Mouse (Mus musculus) heart, adult 2 months (tissue): ENCODE results near the gene Spata45. TPM values are rescaled to one million over a fixed set of nuclear protein-coding genes. Genes with fewer than 3 reads are reported as not detected.
A peak's percentile ranks its signal among the peaks of the same experiment; 100 is the strongest.

Experiments used
- DNase-seq, 2 experiments: peaks; one replicate each; pipeline ENCODE4 v3.0.0; 2021
- H3K27ac ChIP-seq: fragments of 200-600 bp; 2 replicates; pipeline ENCODE4 v1.8.1; 2022
- H3K27me3 ChIP-seq: fragments of 200-500 bp; 2 replicates; pipeline ENCODE4 v1.6.1; 2012; ENCODE audit warnings: mild to moderate bottlenecking, low read length, inconsistent platforms, mixed read lengths; ENCODE audit not compliant: control insufficient read depth, insufficient read depth
- H3K36me3 ChIP-seq: fragments of 200-500 bp; 2 replicates; pipeline ENCODE4 v1.6.1; 2012; ENCODE audit warnings: low read length, inconsistent platforms; ENCODE audit not compliant: control insufficient read depth, insufficient read depth
- H3K4me1 ChIP-seq: fragments of 200-500 bp; 2 replicates; pipeline ENCODE4 v1.6.1; 2011; ENCODE audit warnings: low read length; ENCODE audit not compliant: control insufficient read depth, insufficient read depth
- H3K4me3 ChIP-seq: fragments of 200-600 bp; 2 replicates; pipeline ENCODE4 v1.8.1; 2022
- H3K79me2 ChIP-seq: fragments of 200-500 bp; replicated peaks from 2 replicates; pipeline ENCODE4 v1.6.1; 2012; ENCODE audit warnings: mild to moderate bottlenecking, inconsistent platforms, low read length, moderate library complexity, mixed read lengths; ENCODE audit not compliant: control insufficient read depth, insufficient read depth
- H3K9ac ChIP-seq: fragments of 200-500 bp; 2 replicates; pipeline ENCODE4 v1.6.1; 2012; ENCODE audit warnings: low read depth, mild to moderate bottlenecking, control low read depth, inconsistent platforms, low read length, mixed read lengths
- CTCF ChIP-seq: fragments of 200-600 bp; IDR thresholded peaks from 2 replicates; pipeline ENCODE4 v1.8.1; 2022; ENCODE audit warnings: antibody characterized with exemption, mild to moderate bottlenecking, moderate library complexity
- EP300 ChIP-seq: fragments of 200-500 bp; IDR thresholded peaks from 2 replicates; pipeline ENCODE4 v1.6.1; 2011; ENCODE audit warnings: low read depth, low read length, control low read depth; ENCODE audit not compliant: insufficient read depth
- POLR2A ChIP-seq: fragments of 200-500 bp; IDR thresholded peaks from 2 replicates; pipeline ENCODE4 v1.6.1; 2011; ENCODE audit warnings: mild to moderate bottlenecking, low read depth, low read length, control low read depth; ENCODE audit not compliant: insufficient read depth
- WGBS: fragments of 180-500 bp; shearing (Covaris S2); methylation state at CpG from one replicate; pipeline ENCODE4 v1.1.7; 2018; 5-methylcytosine and 5-hydroxymethylcytosine counted together
- intact Hi-C: fragments of 180-260 bp; cut with DNase I; formaldehyde crosslinking; loops from one replicate; pipeline ENCODE4 v1.15.1; 2025
- polyA plus RNA-seq: library from polyadenylated mRNA; depleted of rRNA; stranded (reverse); fragments of >200 nt; gene quantifications from 2 replicates; pipeline ENCODE4 v1.2.3, GENCODE M21; 2012
- total RNA-seq, 2 experiments: library from RNA; stranded (reverse); gene quantifications; 2 replicates each; pipeline ENCODE4 v1.2.3; 2021

The Spata45 gene
- total and polyA plus RNA-seq, 3 experiments, result not detected

DNA sequence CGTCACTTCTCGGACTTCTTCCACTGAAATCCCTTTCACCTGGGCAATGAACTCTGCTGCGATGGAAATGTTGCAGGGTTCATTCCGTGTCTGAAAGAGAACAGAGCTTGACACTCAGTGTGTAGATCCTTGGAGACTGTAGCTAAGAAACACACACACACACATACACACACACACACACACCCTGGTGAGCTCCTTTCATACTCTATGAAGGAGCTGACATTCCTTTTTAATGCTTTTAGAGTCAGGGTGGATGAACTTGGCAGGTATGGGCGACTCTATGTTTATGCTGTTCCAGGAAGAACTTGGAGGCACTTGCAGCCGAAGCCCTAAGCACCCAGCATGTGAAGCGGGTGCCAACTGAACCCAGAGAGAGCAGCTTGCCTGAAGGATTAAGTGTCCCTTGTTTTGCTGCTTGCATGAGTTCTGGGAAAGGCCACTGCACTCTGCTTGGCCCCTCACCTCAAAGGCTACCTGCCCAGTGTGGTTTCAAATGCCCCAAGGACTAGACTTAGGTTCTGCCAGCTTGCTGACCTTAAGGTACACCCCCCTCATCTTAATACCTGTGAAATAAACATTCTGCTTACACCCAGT lies 9.9 kb downstream of the Spata45 start:
- TF ChIP-seq EP300 (no peak), CTCF (no peak), POLR2A (no peak)
- WGBS, result 72% methylated on average over 7 of the region's 7 CpGs
- Histone ChIP-seq H3K27me3 (no peaks in the 10 kb centered on the region), H3K27ac (no peak overlapping the region), H3K9ac (no peak overlapping the region), H3K79me2 (no peaks in the 10 kb centered on the region), H3K36me3 (no peaks in the 10 kb centered on the region), H3K4me1 (no peaks in the 10 kb centered on the region), H3K4me3 (no peak overlapping the region)
- no peak for DNase-seq
- intact Hi-C loops, result no loop called here

DNA sequence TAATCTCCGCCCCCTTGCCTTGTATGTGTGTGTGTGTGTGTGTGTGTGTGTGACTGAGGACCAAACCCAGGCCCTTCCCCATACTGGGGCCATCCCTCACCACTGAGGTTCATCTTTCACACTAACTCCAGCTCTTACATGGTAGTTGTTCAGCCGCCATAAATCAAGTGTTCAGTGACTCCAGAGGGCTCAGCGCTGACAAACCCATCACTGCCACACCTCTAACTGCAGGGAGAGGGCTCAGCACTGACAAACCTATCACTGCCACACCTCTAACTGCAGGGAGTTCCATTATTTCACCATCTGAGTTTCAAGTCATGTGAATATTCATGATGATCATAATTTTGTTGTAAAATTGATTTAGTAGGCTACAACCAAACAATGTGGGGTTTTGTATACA lies 17.1 kb downstream of the Spata45 start:
- WGBS, result 78% methylated on average over 3 of the region's 3 CpGs
- Histone ChIP-seq H3K4me1 (no peaks in the 10 kb centered on the region), H3K4me3 (no peak overlapping the region), H3K27ac (no peak overlapping the region), H3K9ac (no peak overlapping the region), H3K36me3 (no peaks in the 10 kb centered on the region), H3K79me2 (no peaks in the 10 kb centered on the region), H3K27me3 (no peaks in the 10 kb centered on the region)
- DNase-seq, result no peak
- intact Hi-C loops, result no loop called here
- TF ChIP-seq POLR2A (no peak), EP300 (no peak), CTCF (no peak)

DNA sequence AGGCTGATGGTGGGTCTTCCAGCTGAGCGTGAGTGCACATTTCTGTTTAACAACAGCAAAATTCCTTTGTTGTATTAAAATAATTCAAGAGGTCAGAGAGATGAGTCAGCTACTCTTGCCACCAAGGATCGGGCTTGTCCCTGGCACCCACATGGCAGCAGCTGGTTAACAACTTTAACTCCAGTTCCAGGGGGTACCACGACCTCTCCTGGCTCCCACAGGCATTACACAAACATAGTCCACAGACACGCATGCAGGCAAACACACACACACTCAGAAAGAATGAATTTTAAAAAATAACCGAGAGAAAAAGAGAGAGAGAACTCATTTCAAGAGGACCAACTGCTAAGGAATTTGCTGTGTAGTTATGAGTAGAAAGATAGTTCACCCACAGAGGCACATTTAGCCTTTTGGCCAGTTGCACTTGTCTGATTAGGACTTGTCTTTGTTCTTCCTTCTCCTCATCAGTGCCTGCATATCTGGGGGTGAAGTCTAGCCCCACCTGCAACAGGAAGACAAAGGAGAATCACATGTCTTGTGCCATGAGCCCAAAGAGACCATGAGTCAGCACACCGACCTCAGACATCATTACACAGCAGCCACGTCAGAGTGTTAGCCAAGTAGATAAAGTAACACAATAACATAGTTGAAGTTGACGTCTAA lies 18.6 kb downstream of the Spata45 start:
- Histone ChIP-seq H3K36me3 (no peaks in the 10 kb centered on the region), H3K79me2 (no peaks in the 10 kb centered on the region), H3K27me3 (no peaks in the 10 kb centered on the region), H3K4me1 (no peaks in the 10 kb centered on the region), H3K27ac (no peak overlapping the region), H3K4me3 (no peak overlapping the region), H3K9ac (no peak overlapping the region)
- DNase-seq, result no peak
- 0 out of 2 replicates have a peak, but pooled peaks have one; percentile 17 for TF ChIP-seq CTCF
- no peak for TF ChIP-seq EP300
- no peak for TF ChIP-seq POLR2A
- WGBS, result 62% methylated on average over 8 of the region's 8 CpGs
- intact Hi-C loops, result no loop called here

DNA sequence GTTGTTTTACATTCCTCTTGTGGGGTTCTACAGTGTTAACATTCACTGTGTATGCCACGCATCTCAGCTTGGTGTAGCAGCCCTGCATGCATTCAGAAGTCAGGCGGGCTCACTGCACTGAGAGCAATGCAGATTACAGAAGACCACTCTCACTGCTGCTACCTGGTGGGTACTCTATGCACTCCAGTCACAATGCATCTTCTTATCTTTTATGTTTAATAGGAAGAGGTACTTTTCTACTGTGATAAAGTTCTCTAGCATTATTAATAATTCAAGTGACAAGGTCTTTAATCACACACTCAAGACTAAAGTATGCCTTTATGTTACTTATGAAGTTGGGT lies 19.1 kb downstream of the Spata45 start:
- Histone ChIP-seq H3K4me1 (no peaks in the 10 kb centered on the region), H3K9ac (no peak overlapping the region), H3K79me2 (no peaks in the 10 kb centered on the region), H3K27ac (no peak overlapping the region), H3K27me3 (no peaks in the 10 kb centered on the region), H3K36me3 (no peaks in the 10 kb centered on the region), H3K4me3 (no peak overlapping the region)
- intact Hi-C loops, result no loop called here
- 81% methylated on average over 2 of the region's 2 CpGs for WGBS
- DNase-seq, result no peak
- TF ChIP-seq CTCF (no peak), POLR2A (no peak), EP300 (no peak)

DNA sequence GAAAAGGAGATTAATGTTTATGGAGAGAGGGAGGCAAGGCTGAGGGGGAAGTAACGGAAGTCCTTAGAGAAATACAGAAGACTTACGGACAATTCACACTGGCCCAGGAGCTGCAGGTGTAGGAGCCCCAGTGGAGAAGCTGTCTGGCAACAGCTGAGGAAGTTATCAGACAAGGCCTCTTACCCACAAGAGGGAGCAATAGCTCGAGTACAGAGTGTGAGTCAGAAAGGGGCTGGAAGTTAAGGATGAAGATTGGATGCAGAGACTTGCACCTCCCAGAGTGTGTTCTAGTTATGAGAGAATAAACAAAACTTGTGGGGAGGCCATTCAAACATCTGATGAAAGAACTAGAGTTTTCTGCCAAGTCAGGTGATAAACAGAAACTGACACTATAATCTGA lies 21.0 kb downstream of the Spata45 start:
- H3K27ac ChIP-seq, result no peak overlapping the region
- TF ChIP-seq EP300, result no peak
- TF ChIP-seq POLR2A, result no peak
- TF ChIP-seq CTCF, result 0 out of 2 replicates have a peak, but pooled peaks have one; percentile 5
- intact Hi-C loops, result no loop called here
- H3K79me2 ChIP-seq, result no peaks in the 10 kb centered on the region
- no peak overlapping the region for H3K9ac ChIP-seq
- 68% methylated on average over 3 of the region's 3 CpGs for WGBS
- no peak for DNase-seq
- no peaks in the 10 kb centered on the region for H3K36me3 ChIP-seq
- no peaks in the 10 kb centered on the region for H3K27me3 ChIP-seq
- no peak overlapping the region for H3K4me3 ChIP-seq
- no peaks in the 10 kb centered on the region for H3K4me1 ChIP-seq

DNA sequence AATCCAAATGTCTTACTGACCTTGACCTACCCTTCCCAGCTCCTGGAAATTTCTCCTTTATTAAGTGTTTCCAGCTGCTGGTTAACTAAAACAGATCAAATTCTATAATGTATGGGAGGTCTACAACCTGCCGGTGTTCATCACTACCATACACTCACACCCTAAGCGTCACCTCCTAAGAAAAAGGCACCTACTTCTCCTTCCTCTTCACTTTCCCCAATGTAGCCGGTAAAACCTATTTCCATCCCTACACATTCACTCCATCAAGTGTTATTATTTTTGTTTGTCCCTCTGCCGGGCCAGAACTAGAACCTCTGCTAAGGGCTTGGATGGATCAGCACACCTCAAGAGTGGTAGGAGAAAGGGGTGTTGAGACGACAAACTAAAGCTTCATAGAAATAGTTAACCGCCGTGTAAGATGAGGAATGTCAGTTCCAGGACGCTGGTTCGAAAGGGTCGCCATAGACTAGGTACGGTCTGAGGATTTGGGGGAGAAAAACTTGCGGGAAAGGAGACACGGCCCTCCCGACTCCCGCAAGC lies 25.9 kb downstream of the Spata45 start:
- Histone ChIP-seq H3K27me3 (no peaks in the 10 kb centered on the region), H3K9ac (peak overlapping the region; percentile 85), H3K27ac (peak overlapping the region; percentile 71), H3K4me1 (no peaks in the 10 kb centered on the region), H3K79me2 (no peaks in the 10 kb centered on the region), H3K36me3 (no peaks in the 10 kb centered on the region), H3K4me3 (peak overlapping the region; percentile 83)
- 4% methylated on average over 15 of the region's 15 CpGs for WGBS
- TF ChIP-seq CTCF, result no peak
- no peak for TF ChIP-seq EP300
- no peak for TF ChIP-seq POLR2A
- no peak for DNase-seq
- intact Hi-C loops, result loop anchor here (1.0 to 10.0 kb wide), 3 partner anchors 36 to 228 kb away; partner anchors contain the start of genes Angel2 and Flvcr1
